Mouse (Mus musculus): Measurements from ENCODE around the gene Cpne1. TPM values are rescaled to one million over a fixed set of nuclear protein-coding genes. Genes with fewer than 3 reads are reported as not detected.

Gene Cpne1
- polyA plus RNA-seq (2015; fragmentation: Nextera tagmentation; extraction: Ambion mirVana) = 33.4 and 34.0 TPM in 2 replicates

DNA sequence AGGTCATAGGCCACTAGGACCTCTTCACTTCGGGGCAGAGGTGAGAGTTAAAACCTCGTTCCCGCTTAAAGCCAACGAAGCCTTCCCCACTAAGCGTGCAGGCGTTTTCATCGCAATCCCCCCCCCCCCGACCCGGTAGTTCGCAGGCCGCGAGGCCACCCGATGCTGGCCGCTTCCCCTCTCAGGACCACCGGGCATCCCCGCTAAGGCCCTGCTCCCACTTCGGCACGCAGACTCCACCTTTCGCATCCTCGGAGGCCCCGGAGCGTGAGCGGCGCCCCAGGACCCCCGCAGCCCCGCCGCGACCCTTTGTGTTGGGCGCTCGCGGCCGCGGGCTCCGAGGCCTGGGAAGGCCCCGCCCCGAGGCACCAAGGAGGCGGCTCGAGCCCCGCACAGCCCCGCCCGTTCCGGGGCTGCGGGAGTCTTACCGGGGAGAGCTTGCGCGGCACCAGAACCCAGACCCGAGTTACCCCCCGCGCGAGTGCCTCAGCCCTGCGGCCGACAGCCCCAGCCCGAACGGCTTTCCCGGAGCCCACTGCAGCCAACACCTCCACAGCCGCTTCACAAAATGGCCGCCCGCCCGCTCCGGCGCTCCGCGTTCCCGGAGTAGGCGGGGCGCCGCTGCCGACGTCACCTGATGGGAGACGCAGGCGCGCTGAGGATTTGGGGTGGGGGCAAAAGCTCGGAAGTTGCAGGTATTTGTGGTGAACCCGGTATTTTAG, at the start of gene Cpne1, which contains the start of gene Rbm12:
Cpne1 (minus strand) TSS at position 608 of the 722 bp plus-strand sequence.
Rbm12 (minus strand) TSS at position 621 of the 722 bp plus-strand sequence.
- peak within 1 kb of the TSS; percentile 98 for H3K4me3 ChIP-seq
- peak within 1 kb of the TSS; percentile 85 for H3K4me2 ChIP-seq
- H3K4me1 ChIP-seq (replicated peaks) = peaks cover 36% of the 10 kb centered on the region
- 1% methylated on average over 73 of the region's 74 CpGs for WGBS
- peak within 1 kb of the TSS; percentile 92 for H3K9ac ChIP-seq
- no peaks in the 10 kb centered on the region for H3K9me3 ChIP-seq
- H3K27me3 ChIP-seq = no peaks in the 10 kb centered on the region
- H3K27ac ChIP-seq (replicated peaks) = peak within 1 kb of the TSS; percentile 94
- no peaks in the 10 kb centered on the region for H3K36me3 ChIP-seq
- peak; percentile 91 for ATAC-seq (ENCODE audit: low read depth)

DNA sequence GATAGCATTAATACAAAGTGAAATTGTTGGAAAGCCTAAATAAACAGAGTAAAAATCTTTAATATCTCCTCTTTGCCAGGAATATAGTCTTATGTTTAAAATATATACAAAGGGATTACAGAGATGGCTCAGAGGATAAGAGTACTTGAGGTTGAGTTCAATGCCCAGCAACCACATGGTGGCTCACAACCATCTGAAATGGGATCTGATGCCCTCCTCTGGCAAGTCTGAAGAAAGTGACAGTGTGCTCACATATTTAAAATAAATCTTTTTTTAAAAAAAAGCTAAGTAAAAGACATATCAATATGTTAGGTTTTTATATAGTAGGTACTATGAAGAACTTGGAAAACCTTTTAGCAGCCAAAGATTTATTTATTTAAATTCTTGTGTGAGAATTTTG, 39.8 kb upstream of the Cpne1 start:
- H3K4me1 ChIP-seq (replicated peaks) = 0 out of 2 replicates have a peak, but pooled peaks cover 4% of the 10 kb centered on the region
- ATAC-seq (ENCODE audit: low read depth) = no peak
- no peak overlapping the region for H3K9ac ChIP-seq
- H3K27me3 ChIP-seq = no peaks in the 10 kb centered on the region
- no peaks in the 10 kb centered on the region for H3K9me3 ChIP-seq
- no peak overlapping the region for H3K4me3 ChIP-seq
- H3K27ac ChIP-seq (replicated peaks) = no peak overlapping the region
- peaks cover 70% of the 10 kb centered on the region for H3K36me3 ChIP-seq
- no peak overlapping the region for H3K4me2 ChIP-seq

DNA sequence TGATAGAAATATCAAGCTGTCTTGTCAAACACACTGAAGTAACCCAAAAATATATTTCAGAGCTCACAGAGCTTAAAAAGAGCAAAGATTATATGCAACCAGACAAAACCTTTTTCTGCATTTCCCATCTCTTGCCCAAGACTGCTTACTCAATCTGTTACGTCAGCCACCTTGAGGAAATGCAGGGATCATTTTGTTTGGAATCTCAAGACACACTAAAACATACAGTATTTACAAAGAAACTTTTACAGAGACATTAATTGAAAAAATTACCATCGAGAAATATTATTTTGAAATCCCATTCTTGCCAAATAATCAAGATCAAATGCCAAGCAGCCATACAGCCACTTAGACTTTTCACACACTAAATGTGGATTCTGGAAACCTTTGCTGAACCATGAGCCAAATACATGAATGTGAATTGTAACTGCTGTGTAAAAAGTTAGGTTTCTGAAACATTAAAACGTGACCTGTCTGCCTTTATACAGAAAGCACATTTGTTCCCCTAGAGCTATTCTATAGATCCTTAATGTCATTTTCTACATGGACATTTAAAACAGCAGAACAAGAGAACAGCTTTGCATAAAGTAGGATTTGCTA, 35.7 kb upstream of the Cpne1 start:
- Histone ChIP-seq H3K27me3 (no peaks in the 10 kb centered on the region), H3K4me1 (replicated peaks) (peaks cover 27% of the 10 kb centered on the region), H3K9ac (no peak overlapping the region), H3K27ac (replicated peaks) (no peak overlapping the region), H3K36me3 (peaks cover 50% of the 10 kb centered on the region), H3K4me3 (no peak overlapping the region), H3K9me3 (no peaks in the 10 kb centered on the region), H3K4me2 (no peak overlapping the region)
- WGBS = 91% methylated on average over 3 of the region's 3 CpGs
- no peak for ATAC-seq (ENCODE audit: low read depth)

DNA sequence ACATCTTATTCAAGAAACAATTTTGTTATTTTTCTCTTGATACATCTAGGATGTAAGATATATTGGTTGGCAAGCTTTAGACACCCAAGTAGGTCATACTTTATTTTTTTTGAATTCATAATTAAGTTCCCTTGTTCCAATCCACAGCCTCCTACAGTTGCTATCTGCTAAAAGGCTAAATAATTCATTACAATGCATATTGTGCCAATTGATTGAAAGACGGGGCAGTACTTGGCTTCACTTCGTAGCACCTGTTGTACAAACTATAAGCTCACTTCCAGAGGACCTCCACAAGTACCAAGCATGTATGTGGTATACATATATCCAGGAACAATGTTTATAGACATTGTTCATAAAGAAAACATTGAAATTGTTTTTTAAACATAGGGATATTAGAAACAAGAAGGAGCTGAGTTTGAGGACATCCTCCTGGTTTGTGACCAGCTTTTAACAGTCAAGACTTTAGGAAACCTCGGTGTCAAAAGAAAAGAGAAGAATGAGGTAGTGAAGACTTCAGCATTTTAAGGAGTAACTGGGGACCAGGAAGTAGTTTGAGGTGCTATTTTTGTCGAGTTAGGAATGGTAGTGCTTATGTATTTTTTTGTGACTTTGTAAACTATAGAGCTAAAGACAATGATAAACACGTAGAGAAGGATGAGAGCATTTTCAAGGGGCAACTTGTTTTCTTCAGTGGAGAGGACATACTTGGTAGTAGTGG, 34.7 kb upstream of the Cpne1 start:
- ATAC-seq (ENCODE audit: low read depth) = no peak
- Histone ChIP-seq H3K4me1 (replicated peaks) (peaks cover 27% of the 10 kb centered on the region), H3K9ac (no peak overlapping the region), H3K4me2 (no peak overlapping the region), H3K36me3 (peaks cover 47% of the 10 kb centered on the region), H3K27me3 (no peaks in the 10 kb centered on the region), H3K27ac (replicated peaks) (no peak overlapping the region), H3K9me3 (no peaks in the 10 kb centered on the region), H3K4me3 (no peak overlapping the region)
- WGBS = 67% methylated on average over 5 of the region's 5 CpGs

DNA sequence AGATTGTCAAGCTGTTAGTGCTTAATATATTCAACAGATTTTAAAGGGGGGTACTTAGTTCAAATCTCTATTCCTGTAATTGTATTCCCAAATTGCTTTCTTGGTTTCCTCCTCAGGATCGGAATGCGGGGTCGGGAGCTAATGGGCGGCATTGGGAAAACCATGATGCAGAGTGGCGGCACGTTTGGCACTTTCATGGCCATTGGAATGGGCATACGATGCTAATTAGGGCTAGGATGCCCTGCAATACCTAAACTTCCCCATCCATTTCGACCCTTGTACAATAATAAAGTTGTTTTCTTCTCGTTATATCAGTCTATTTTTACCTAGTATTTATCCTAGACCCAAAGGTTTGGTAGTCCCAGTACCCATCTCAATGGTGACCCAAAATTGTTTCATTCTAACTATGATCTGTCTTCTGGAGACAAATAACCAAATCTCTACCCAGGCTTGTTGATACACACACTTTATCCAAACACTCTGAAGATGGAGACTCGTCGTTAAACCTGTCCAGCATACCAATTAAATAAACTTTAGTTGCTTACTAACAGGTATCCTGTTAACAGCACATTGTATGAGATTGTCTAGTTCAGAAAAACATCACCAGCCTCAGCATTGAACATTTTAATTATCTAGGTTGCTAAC, 33.8 kb upstream of the Cpne1 start:
- Histone ChIP-seq H3K9ac (0 out of 2 replicates have a peak overlapping the region, but pooled peaks have one; percentile 89), H3K4me2 (peak overlapping the region; percentile 68), H3K4me1 (replicated peaks) (peaks cover 27% of the 10 kb centered on the region), H3K27ac (replicated peaks) (no peak overlapping the region), H3K4me3 (peak overlapping the region; percentile 89; the same call in 1 of the 2 replicates), H3K27me3 (no peaks in the 10 kb centered on the region), H3K36me3 (peaks cover 41% of the 10 kb centered on the region), H3K9me3 (no peaks in the 10 kb centered on the region)
- 61% methylated on average over 11 of the region's 11 CpGs for WGBS
- ATAC-seq (ENCODE audit: low read depth) = no peak

DNA sequence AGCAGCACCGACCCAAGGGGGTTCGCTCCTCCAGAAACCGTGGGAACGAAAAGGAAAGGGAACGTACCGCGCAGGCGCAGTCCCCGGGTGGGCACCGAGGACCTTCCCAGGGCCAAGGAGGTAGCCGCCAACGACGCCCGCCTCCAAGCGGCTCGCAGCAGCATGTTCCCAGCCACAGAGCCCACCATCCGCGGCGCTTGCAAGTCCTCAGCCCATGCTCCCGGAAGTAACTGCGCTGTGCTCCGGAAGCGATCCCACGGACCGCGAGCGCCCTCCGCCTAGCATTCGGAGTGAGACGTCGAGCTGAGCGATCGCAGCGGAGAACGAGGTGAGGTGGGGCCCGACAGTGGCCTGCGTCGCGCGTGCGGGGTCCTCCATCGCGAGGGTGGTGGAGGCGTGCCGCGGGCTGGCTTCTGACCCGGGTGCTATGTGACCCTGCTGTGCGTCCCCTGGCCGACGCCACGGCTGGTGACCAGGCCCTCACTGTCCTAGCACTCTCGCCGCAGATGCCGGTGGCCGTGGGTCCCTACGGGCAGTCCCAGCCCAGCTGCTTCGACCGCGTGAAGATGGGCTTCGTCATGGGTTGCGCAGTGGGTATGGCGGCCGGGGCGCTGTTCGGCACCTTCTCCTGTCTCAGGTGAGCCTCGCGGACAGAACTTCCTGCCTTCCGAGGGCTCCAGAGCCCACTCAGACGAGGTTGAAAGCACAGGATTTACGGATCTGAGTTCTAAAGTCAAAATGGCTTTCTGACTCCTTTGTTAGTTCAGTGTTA, 32.4 kb upstream of the Cpne1 start, which contains the start of the genes Romo1 and Nfs1:
Romo1 (plus strand) TSS at position 87 of the 772 bp plus-strand sequence.
Nfs1 (minus strand) TSS at position 234 of the 772 bp plus-strand sequence.
- Histone ChIP-seq H3K9ac (peak within 1 kb of the TSS; percentile 89), H3K27me3 (no peaks in the 10 kb centered on the region), H3K4me3 (peak within 1 kb of the TSS; percentile 89), H3K36me3 (peaks cover 28% of the 10 kb centered on the region), H3K4me2 (peak within 1 kb of the TSS; percentile 68), H3K9me3 (no peaks in the 10 kb centered on the region), H3K27ac (replicated peaks) (peak within 1 kb of the TSS; percentile 96), H3K4me1 (replicated peaks) (peaks cover 27% of the 10 kb centered on the region)
- WGBS = under 1% methylated on average over 70 of the region's 70 CpGs
- peak; percentile 98 for ATAC-seq (ENCODE audit: low read depth)

DNA sequence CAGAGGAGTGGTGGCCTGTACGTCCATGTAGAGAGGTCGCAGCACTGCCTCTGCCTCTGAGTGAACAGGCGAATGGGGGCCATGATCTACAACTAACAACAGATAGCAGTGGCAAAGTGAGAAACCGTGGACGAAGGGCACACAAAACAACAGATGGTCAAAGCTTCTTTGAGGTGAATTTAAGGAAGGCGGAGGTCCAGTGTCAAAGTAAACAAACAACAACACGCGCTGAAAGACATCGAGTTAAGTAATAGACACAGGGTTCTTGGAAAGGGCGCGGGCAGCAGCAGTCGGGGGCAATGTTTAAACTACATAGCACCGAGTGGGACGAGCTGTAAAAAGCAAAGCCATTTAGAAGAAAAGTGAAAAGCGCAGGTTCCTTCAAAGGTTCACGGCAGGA, 31.6 kb upstream of the Cpne1 start:
- Histone ChIP-seq H3K9ac (peak overlapping the region; percentile 89), H3K9me3 (no peaks in the 10 kb centered on the region), H3K27me3 (no peaks in the 10 kb centered on the region), H3K36me3 (peaks cover 21% of the 10 kb centered on the region), H3K4me2 (peak overlapping the region; percentile 68), H3K4me1 (replicated peaks) (peaks cover 27% of the 10 kb centered on the region), H3K4me3 (peak overlapping the region; percentile 89), H3K27ac (replicated peaks) (peak overlapping the region; percentile 96)
- WGBS = 1% methylated on average over 16 of the region's 16 CpGs
- ATAC-seq (ENCODE audit: low read depth) = no peak

DNA sequence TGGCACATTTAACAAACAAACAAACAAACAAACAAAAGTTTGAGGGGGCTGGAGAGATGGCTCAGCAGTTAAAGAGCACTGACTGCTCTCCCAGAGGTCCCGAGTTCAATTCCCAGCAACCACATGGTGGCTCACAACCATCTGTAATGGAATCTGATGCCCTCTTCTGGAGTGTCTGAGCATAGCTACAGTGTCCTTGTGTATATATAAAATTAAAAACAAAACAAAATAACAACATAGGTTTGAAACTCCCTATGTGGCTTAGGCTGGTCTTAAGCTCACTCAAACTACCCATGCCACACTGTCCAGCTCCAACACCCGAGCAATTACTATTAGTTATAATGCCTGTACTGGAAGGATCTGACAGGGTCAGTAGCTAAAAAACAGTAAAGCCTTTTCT, 31.1 kb upstream of the Cpne1 start:
- ATAC-seq (ENCODE audit: low read depth) = no peak
- Histone ChIP-seq H3K36me3 (peaks cover 15% of the 10 kb centered on the region), H3K27me3 (no peaks in the 10 kb centered on the region), H3K4me1 (replicated peaks) (peaks cover 27% of the 10 kb centered on the region), H3K9me3 (no peaks in the 10 kb centered on the region), H3K9ac (peak overlapping the region; percentile 89), H3K4me3 (peak overlapping the region; percentile 89), H3K27ac (replicated peaks) (peak overlapping the region; percentile 96; the same call in 1 of the 2 replicates), H3K4me2 (peak overlapping the region; percentile 68)
- 81% methylated on average over 2 of the region's 2 CpGs for WGBS

DNA sequence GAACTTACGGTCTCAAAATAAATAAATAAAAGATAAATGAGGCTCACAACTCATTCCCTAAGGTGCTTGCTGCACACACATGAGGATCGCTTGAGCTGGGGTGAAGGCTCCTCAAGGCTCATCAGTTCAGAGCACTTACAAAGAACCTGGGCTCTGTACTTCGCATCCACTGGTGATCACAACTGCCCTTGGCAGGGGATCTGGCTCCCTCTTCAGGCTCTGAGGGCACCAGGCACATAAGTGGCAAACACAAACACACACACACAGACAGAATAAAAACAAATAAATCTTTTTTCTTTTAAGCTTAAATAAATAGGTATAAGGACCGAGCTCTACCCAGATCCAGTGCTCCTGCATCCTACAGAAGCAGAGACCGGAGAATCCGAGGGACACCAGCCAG, 23.9 kb upstream of the Cpne1 start:
- Histone ChIP-seq H3K27me3 (no peaks in the 10 kb centered on the region), H3K27ac (replicated peaks) (no peak overlapping the region), H3K36me3 (peaks cover 28% of the 10 kb centered on the region), H3K4me3 (no peak overlapping the region), H3K4me1 (replicated peaks) (no peaks in the 10 kb centered on the region), H3K4me2 (no peak overlapping the region), H3K9me3 (no peaks in the 10 kb centered on the region), H3K9ac (no peak overlapping the region)
- 90% methylated on average over 6 of the region's 6 CpGs for WGBS
- no peak for ATAC-seq (ENCODE audit: low read depth)

DNA sequence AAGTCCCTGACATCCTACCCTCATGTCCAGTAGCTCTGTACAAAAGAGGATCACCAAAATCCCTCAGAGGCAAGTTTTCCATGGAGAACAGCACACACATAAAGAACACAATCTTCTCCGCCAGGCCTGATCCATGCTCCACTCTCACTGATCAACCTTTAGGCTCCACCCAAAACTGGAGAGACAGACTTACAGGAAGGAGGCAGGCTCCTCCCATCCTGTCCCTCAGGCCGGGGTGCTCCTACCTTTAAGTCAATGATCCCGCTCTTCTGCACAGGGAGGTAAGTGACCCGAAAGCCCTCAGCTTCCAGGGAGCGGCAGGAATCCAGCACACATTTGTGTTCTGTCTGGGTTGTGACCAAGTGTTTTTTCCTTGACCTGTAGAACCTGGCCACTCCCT, 22.4 kb upstream of the Cpne1 start:
- no peaks in the 10 kb centered on the region for H3K27me3 ChIP-seq
- WGBS = 92% methylated on average over 5 of the region's 5 CpGs
- ATAC-seq (ENCODE audit: low read depth) = no peak

DNA sequence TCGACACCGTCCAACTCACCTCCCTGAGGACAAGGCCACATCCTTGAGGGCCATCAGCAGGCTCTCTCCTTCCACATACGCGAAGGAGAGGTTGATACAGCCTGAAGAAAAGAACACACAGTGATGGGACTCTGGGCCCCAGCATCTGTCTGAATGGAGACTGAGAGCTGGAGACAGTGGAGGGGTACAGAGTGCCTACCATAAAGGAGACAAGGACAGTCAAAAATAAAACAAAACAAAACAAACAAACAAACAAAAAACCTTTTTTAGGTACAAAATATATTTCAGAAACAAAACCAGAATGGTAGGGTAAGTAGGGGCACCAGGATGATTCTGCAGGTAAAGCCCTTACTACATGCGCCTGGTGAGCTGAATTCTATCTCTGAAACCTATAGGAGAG, 15.2 kb upstream of the Cpne1 start, which contains the start of gene Gm28036:
Gm28036 (minus strand) TSS at position 101 of the 400 bp plus-strand sequence.
- Histone ChIP-seq H3K27me3 (no peaks in the 10 kb centered on the region), H3K4me1 (replicated peaks) (no peaks in the 10 kb centered on the region), H3K27ac (replicated peaks) (no peak within 1 kb of the TSS), H3K4me2 (no peak within 1 kb of the TSS), H3K4me3 (no peak within 1 kb of the TSS), H3K36me3 (peaks cover 45% of the 10 kb centered on the region), H3K9me3 (no peaks in the 10 kb centered on the region), H3K9ac (no peak within 1 kb of the TSS)
- WGBS = 97% methylated on average over 5 of the region's 5 CpGs
- no peak for ATAC-seq (ENCODE audit: low read depth)

More for the DNA sequence above, 22.4 kb upstream of the Cpne1 start:
- Histone ChIP-seq H3K9me3 (no peaks in the 10 kb centered on the region), H3K36me3 (peaks cover 28% of the 10 kb centered on the region), H3K9ac (no peak overlapping the region), H3K4me3 (no peak overlapping the region), H3K27ac (replicated peaks) (no peak overlapping the region), H3K4me2 (no peak overlapping the region), H3K4me1 (replicated peaks) (no peaks in the 10 kb centered on the region)

Measured in neural tube, embryonic 13.5 days (tissue).